Mouse (Mus musculus) ES-E14 (cell line): ENCODE measurements at regions not wholly inside any gene's neighbourhood (a gene's known extent, or its start where the extent isn't known, plus 50 kb on each side); places are given as distances from the start of the nearest gene placed in this dataset.

ENCODE experiments used
- CHD2 ChIP-seq: IDR thresholded peaks from 2 replicates; pipeline ENCODE4 v1.6.1; 2014; ENCODE audit warnings: mild to moderate bottlenecking, low read depth, low read length, inconsistent platforms
- MAFK ChIP-seq: IDR thresholded peaks from 2 replicates; pipeline ENCODE4 v1.6.1; 2014; ENCODE audit warnings: mild to moderate bottlenecking, low read depth, low read length, inconsistent platforms; ENCODE audit not compliant: insufficient read depth
- ZC3H11A ChIP-seq: IDR thresholded peaks from 2 replicates; pipeline ENCODE4 v1.6.1; 2012; ENCODE audit warnings: low read depth, mild to moderate bottlenecking, inconsistent platforms, low read length, borderline replicate concordance

DNA sequence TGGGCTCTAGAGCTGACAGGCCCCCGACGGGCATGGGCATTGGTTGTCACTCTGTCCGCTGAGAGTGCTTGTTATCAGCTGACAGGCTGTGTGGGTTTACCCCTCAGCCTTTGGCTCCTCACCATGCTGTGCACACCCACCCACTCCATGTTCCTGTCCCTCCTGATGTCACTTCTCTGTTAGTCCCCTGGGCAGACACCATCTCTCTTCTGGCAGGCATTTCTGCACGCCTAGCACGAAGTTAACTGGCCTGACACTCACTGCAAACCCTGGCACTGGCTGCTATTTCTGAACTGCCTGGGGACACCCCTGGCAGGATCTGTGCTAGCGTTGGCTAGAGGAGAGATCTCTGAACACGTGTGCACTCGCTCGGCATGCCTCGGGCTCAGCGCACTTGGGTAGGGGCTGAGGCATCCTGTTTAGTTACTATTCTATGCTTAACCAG, 82.1 kb upstream of the Unc5b start:
- TF ChIP-seq CHD2 (no peak), MAFK (no peak), ZC3H11A (no peak)
